Comparison of ENCODE assay signal across 21 mouse cellular contexts in genomic region chr11:24679581-24679980, GRCm38 (mm10).
DNase-seq lines count a peak whose midpoint lies in the region; ATAC-seq and TF ChIP-seq lines count a peak whose summit lies in the region.
"Had no signal": no experiment of that assay in that cellular context is flagged by ENCODE, and none has a peak within 500 bp of the region (broad histone marks: within the 10 kb centered on the region; RNA-seq: fewer than 3 reads in every experiment).

No protein-coding gene starts in this region.

- TF ChIP-seq EP300 in heart, adult 2 months (IDR thresholded peaks at IDR 0.05; ENCODE audit: insufficient read depth, low read depth, low read length): no peak

- H3K36me3 ChIP-seq in heart, adult 2 months (ENCODE audit: control insufficient read depth, insufficient read depth, low read length): no peaks in the 10 kb centered on the region
- H3K36me3 ChIP-seq: embryonic facial prominence, embryonic 12.5 days; forebrain, embryonic 15.5 days; G1E; heart, embryonic 12.5 days; hindbrain, embryonic 10.5 days had no signal

- no peak for DNase-seq in frontal cortex, postnatal 14 days (ENCODE audit: low spot score in 2 of 2)
- peak; percentile 15 for DNase-seq in left cerebral cortex, adult 11 months (ENCODE audit: low spot score)
- DNase-seq in left cerebral cortex, adult 2 months (ENCODE audit: extremely low spot score in 1 of 2, low spot score in 2 of 2): no peak
- DNase-seq in right cerebral cortex, adult 18-20 months: peak; percentile 51
- DNase-seq in right cerebral cortex, postnatal 14 days: no peak
- DNase-seq in heart, adult 2 months: no peak
- DNase-seq: adrenal gland, adult 8-10 months; adrenal gland, postnatal 36 days; B cell, adult 2 months; cerebellum, adult 11 months; cerebellum, adult 8-10 months; cerebellum, postnatal 25 days; gastrocnemius, postnatal 14 days had no signal

- TF ChIP-seq POLR2A in heart, adult 2 months (IDR thresholded peaks at IDR 0.05; ENCODE audit: insufficient read depth, low read depth, low read length): no peak

- no peak for TF ChIP-seq CTCF in left cerebral cortex, adult 2 months (IDR thresholded peaks at IDR 0.05)
- no peak for TF ChIP-seq CTCF in heart, adult 2 months (IDR thresholded peaks at IDR 0.05)

- H3K79me2 ChIP-seq in heart, adult 2 months (replicated peaks; ENCODE audit: control insufficient read depth, insufficient read depth, low read length): no peaks in the 10 kb centered on the region

- intact Hi-C loops in left cerebral cortex, adult 2 months (cut with DNase I): no loop called here
- intact Hi-C loops in heart, adult 2 months (cut with DNase I): no loop called here

- peak; percentile 87 for ATAC-seq in frontal cortex, adult (ENCODE audit: low TSS enrichment)
- ATAC-seq: CD4-positive, CD25-positive, alpha-beta regulatory T cell, adult 4 months; forebrain, embryonic 15.5 days had no signal

- no peak overlapping the region for H3K4me3 ChIP-seq in left cerebral cortex, adult 2 months
- no peak overlapping the region for H3K4me3 ChIP-seq in heart, adult 2 months
- H3K4me3 ChIP-seq: embryonic facial prominence, embryonic 12.5 days; forebrain, embryonic 15.5 days; heart, embryonic 12.5 days; hindbrain, embryonic 10.5 days had no signal

- H3K9ac ChIP-seq in heart, adult 2 months (ENCODE audit: low read depth, low read length): no peak overlapping the region
- H3K9ac ChIP-seq: embryonic facial prominence, embryonic 12.5 days; forebrain, embryonic 15.5 days; heart, embryonic 12.5 days; hindbrain, embryonic 14.5 days had no signal

- H3K27me3 ChIP-seq in heart, adult 2 months (ENCODE audit: control insufficient read depth, insufficient read depth, low read length): no peaks in the 10 kb centered on the region
- H3K27me3 ChIP-seq: embryonic facial prominence, embryonic 12.5 days; forebrain, embryonic 15.5 days; heart, embryonic 12.5 days had no signal

- 84% methylated on average over 5 of the region's 5 CpGs for WGBS in heart, adult 2 months

- peaks cover 1% of the 10 kb centered on the region; the same call in 1 of the 2 replicates for H3K4me1 ChIP-seq in heart, adult 2 months (ENCODE audit: control insufficient read depth, insufficient read depth, low read length)

- no peak overlapping the region for H3K27ac ChIP-seq in left cerebral cortex, adult 2 months
- no peak overlapping the region for H3K27ac ChIP-seq in heart, adult 2 months
- H3K27ac ChIP-seq: embryonic facial prominence, embryonic 12.5 days; forebrain, embryonic 15.5 days; hindbrain, embryonic 10.5 days; hindbrain, embryonic 14.5 days had no signal

Comparison
In these comparisons a context has a peak if more than half of its experiments do, and no peak if none do; other contexts are left out.
1. DNase-seq: peak in left cerebral cortex, adult 11 months (single experiment) and right cerebral cortex, adult 18-20 months (single experiment); none in frontal cortex, postnatal 14 days (0 of 2), left cerebral cortex, adult 2 months (0 of 2), right cerebral cortex, postnatal 14 days (single experiment) and heart, adult 2 months (0 of 2).